In the genomic region with DNA sequence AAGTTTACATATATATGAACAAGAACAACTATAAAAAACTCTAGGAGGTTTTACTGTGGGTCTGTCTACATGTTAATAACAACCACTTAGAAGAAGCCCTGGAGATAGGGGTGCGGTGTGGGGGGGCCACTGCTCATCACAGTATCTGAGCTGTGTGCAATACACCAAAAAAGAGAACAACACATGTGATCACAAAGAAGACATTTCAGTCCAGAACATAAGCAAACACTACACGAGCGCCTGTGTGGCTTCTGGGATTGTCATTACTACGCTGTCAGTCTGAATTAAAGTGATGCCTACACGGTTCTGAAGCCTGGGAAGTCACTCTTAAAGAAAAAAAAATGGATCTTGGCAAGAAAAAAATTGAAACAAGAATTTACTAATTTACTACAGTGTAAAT, we compare ENCODE assay signal across 12 mouse cellular contexts.
"Had no signal": no experiment of that assay in that cellular context is flagged by ENCODE, and none has a peak within 500 bp of the region (broad histone marks: within the 10 kb centered on the region; RNA-seq: fewer than 3 reads in every experiment).

No protein-coding gene starts in this region.

- H3K9me3 ChIP-seq: limb, embryonic 15.5 days; liver, embryonic 12.5 days; neural tube, embryonic 12.5 days had no signal

- H3K36me3 ChIP-seq: neural tube, embryonic 12.5 days had no signal

- H3K9ac ChIP-seq: limb, embryonic 15.5 days; liver, embryonic 12.5 days; lung, embryonic 14.5 days; neural tube, embryonic 12.5 days had no signal

- H3K27ac ChIP-seq: limb, embryonic 15.5 days; liver, embryonic 12.5 days; macrophage; neural tube, embryonic 12.5 days had no signal

- ATAC-seq: liver, embryonic 12.5 days had no signal

- DNase-seq: kidney, adult 18-20 months; kidney, postnatal 10 days; lung, embryonic 14.5 days; lung, postnatal 10 days; right cerebral cortex, adult 18-20 months; right cerebral cortex, postnatal 25 days; thymus, postnatal 4 days had no signal

- H3K27me3 ChIP-seq: limb, embryonic 15.5 days; liver, embryonic 12.5 days; megakaryocyte, embryonic 14.5 days; neural tube, embryonic 12.5 days had no signal

- H3K4me1 ChIP-seq: limb, embryonic 15.5 days; liver, embryonic 12.5 days; megakaryocyte, embryonic 14.5 days; neural tube, embryonic 12.5 days had no signal

- H3K4me2 ChIP-seq: limb, embryonic 15.5 days; liver, embryonic 12.5 days; lung, embryonic 14.5 days; neural tube, embryonic 12.5 days had no signal

- H3K4me3 ChIP-seq: limb, embryonic 15.5 days; liver, embryonic 12.5 days; megakaryocyte, embryonic 14.5 days; neural tube, embryonic 12.5 days had no signal
